Mouse (Mus musculus) kidney, postnatal 10 days (tissue): ENCODE results near the gene Suclg2.

Experiments
- DNase-seq: peaks from one replicate; pipeline ENCODE4 v3.0.0; 2021; ENCODE audit warnings: mixed read lengths

Gene Suclg2

DNA sequence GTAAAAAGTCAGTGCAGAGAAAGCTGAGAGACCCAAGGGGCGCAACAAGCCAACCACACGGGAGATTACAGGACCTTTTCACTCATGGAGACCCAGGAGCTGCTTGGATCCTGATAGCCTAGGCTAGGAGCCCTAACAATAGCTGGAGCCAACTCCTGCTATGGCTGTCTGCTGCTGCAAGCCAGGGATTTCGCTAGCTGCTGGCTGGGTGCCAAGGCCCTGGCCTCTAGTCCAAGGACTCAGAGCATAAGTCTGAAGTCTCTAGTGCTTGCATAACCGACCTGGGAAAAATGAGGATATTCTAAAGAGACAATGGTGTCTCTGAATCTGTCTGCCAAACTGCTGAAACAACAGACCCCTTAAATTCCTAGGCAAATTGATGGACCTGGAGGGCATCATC, 273.6 kb downstream of the Suclg2 start:
- peak; percentile 80 for DNase-seq
